Mouse (Mus musculus): ENCODE measurements around the gene Rsrc1.
A peak's percentile ranks its signal among the peaks of the same experiment; 100 is the strongest.

Gene Rsrc1

GRCm38 (mm10) chr3:67280247-67280646 is 299.1 kb downstream of the Rsrc1 start:
- no peak for DNase-seq (ENCODE audit: low spot score)

- no peak for DNase-seq (ENCODE audit: low spot score)
These were observed 302.8 kb downstream of the Rsrc1 start for GRCm38 (mm10) chr3:67284039-67284438.

- no peak for DNase-seq (ENCODE audit: low spot score)
These were observed 303.7 kb downstream of the Rsrc1 start for GRCm38 (mm10) chr3:67284848-67285247.

GRCm38 (mm10) chr3:67288664-67289063 is 307.5 kb downstream of the Rsrc1 start:
- DNase-seq (ENCODE audit: low spot score): no peak

- no peak for DNase-seq (ENCODE audit: low spot score)
These were observed 308.3 kb downstream of the Rsrc1 start for GRCm38 (mm10) chr3:67289482-67289881.

GRCm38 (mm10) chr3:67308725-67309124 is 327.5 kb downstream of the Rsrc1 start:
- DNase-seq (ENCODE audit: low spot score): no peak

GRCm38 (mm10) chr3:67309644-67310311 is 328.6 kb downstream of the Rsrc1 start:
- DNase-seq (ENCODE audit: low spot score): no peak

GRCm38 (mm10) chr3:67311436-67311835 is 330.2 kb downstream of the Rsrc1 start:
- no peak for DNase-seq (ENCODE audit: low spot score)

- no peak for DNase-seq (ENCODE audit: low spot score)
These were observed 341.2 kb downstream of the Rsrc1 start for GRCm38 (mm10) chr3:67322422-67322821.

- DNase-seq (ENCODE audit: low spot score): no peak
These were observed 358.4 kb downstream of the Rsrc1 start for GRCm38 (mm10) chr3:67339558-67339957.

- DNase-seq (ENCODE audit: low spot score): no peak
These were observed 359.7 kb downstream of the Rsrc1 start for GRCm38 (mm10) chr3:67340921-67341320.

GRCm38 (mm10) chr3:67343004-67343662 is 361.9 kb downstream of the Rsrc1 start:
- DNase-seq (ENCODE audit: low spot score): no peak

- DNase-seq (ENCODE audit: low spot score): peak; percentile 46
These were observed 363.4 kb downstream of the Rsrc1 start for GRCm38 (mm10) chr3:67344599-67344998.

- no peak for DNase-seq (ENCODE audit: low spot score)
These were observed 365.5 kb downstream of the Rsrc1 start for GRCm38 (mm10) chr3:67346674-67347073.

- DNase-seq (ENCODE audit: low spot score): no peak
These were observed 370.4 kb downstream of the Rsrc1 start for GRCm38 (mm10) chr3:67351406-67352127.

- DNase-seq (ENCODE audit: low spot score): peak; percentile 28
These were observed 371.1 kb downstream of the Rsrc1 start for GRCm38 (mm10) chr3:67352128-67352762.

- no peak for DNase-seq (ENCODE audit: low spot score)
These were observed 371.6 kb downstream of the Rsrc1 start for GRCm38 (mm10) chr3:67352763-67353149.

- DNase-seq (ENCODE audit: low spot score): no peak
These were observed 377.2 kb downstream of the Rsrc1 start for GRCm38 (mm10) chr3:67358376-67358775.

- DNase-seq (ENCODE audit: low spot score): no peak
These were observed 385.1 kb downstream of the Rsrc1 start for GRCm38 (mm10) chr3:67366087-67366892.

- DNase-seq (ENCODE audit: low spot score): no peak
These were observed 386.3 kb downstream of the Rsrc1 start for GRCm38 (mm10) chr3:67367481-67367880.

- no peak for DNase-seq (ENCODE audit: low spot score)
These were observed 388.4 kb downstream of the Rsrc1 start for GRCm38 (mm10) chr3:67369407-67370079.

All from layer of hippocampus, adult 11-12 months (tissue).